Mouse (Mus musculus): ENCODE measurements around the gene Prpsap1.

The Prpsap1 gene

DNA sequence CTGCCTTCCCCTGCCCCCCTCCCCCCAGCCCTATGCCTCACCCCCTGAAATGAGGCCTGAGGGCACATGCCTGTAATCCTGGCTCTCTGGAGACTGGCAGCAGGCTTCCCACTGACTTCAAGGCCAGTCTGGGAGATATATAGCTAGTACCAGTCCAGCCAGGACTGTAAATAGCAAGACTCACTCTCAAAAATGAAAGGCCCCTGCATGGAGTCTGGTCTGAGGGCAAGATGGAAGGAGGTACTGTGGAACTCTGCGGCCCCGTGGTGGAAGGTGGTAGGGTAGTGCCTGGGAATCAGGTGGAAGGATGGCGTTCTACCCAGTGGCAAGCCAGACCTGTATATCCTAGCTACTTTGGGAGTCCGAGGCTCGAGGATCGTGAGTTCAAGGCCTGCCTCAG, 50.1 kb downstream of the Prpsap1 start:
- no peak for DNase-seq (ENCODE audit: low spot score in 2 of 2)

DNA sequence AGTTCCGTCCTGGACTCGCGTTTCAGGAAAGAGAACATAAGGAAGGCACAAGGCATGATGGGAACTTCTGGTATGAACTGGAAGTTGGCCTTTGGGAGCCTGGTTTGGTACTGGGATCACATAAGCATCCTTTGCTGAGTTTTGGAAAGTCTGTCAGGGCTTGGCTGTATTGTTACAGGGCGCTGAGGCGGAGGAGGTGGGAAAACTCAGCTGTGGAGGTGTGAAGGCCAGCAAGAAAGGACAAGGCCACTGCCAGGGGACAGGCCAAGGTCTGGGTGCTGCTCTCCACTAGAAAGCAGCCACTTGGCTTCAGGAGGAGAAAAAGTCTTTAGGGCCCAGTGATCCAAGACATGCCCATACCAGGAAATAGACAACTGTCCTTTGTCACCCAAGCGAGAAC, 50.7 kb downstream of the Prpsap1 start:
- no peak for DNase-seq (ENCODE audit: low spot score in 2 of 2)

DNA sequence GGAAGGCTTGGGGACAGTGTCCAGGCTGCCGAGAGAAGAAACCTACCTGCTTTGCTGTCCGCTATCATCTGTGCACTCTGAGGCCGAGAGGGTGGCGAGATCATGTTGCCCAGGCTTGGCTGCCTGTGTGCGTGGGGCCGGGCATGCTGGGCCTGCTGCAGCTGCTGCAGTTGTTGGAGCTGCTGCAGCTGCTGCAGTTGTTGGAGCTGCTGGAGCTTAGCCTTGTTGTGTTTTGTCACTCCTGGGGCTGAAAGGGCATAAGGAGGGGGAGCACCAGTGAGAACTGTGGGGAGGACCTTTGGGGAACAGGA, 51.2 kb downstream of the Prpsap1 start:
- DNase-seq (ENCODE audit: low spot score in 2 of 2), result no peak

DNA sequence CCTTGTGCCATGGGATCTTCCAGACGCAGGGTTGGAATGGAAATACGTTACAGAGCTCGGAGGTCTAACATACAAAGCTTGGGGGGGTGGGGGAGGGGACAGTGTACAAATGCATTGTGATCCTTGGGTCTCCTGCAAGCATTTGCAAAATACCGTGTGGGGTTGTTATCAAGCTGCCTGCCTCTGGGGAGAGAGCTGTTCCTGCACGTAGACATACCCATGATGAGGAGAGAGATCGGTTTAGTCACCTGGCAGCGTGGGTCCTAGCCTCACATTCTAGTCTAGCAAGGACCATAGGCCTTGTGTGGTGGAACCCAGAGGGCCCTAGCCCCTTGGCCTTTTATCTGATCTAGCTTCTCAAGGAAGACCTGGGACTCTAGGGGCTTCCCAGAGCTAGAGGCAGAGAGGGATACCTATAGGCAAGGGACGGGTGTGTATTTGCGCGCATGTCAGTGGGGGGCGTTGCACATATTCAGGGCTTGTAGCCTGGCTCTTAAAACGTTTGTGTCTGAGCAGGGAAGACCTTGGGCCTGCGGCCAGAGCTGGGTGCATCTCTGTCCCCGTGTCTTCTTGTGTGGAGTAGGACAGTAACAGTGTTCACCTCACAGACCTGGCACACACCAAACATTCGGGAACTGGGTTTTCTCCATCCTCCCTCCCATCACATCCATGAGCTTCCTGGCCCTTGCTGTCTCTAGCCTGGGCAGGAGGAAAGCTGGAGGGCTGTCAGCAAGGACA, 51.7 kb downstream of the Prpsap1 start:
- no peak for DNase-seq (ENCODE audit: low spot score in 2 of 2)

DNA sequence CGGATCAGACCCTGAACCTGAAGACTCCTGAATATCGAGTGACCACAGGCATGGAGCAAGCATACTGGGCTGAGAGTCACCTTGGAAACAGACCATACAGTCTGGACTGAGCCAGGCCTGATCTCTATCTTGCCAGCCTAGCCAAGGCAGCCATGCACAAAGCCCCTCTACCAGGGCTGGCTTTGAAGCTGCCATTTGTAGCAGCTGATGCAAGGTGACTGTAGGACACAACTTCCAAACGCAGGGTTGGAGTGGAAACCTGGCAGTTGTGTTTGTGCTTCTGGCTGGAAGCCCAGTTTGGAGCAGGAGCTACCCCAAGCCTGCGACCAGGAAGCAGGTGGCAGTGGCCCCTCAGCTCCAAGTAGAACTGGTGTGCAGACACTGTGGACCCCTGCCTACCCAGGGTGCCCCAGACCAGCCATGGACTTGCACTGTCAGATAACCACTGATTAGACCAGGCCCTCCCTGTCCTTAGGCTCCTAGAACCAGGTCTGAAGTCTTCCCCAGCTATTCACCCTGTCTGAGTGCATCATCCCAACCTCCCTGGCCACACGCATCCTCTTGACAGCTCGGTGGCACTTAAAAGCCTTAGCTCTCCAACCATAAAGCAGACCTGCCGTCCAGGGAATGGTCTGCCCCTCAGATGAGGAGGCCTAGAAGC, 53.5 kb downstream of the Prpsap1 start:
- DNase-seq (ENCODE audit: low spot score in 2 of 2), result no peak

DNA sequence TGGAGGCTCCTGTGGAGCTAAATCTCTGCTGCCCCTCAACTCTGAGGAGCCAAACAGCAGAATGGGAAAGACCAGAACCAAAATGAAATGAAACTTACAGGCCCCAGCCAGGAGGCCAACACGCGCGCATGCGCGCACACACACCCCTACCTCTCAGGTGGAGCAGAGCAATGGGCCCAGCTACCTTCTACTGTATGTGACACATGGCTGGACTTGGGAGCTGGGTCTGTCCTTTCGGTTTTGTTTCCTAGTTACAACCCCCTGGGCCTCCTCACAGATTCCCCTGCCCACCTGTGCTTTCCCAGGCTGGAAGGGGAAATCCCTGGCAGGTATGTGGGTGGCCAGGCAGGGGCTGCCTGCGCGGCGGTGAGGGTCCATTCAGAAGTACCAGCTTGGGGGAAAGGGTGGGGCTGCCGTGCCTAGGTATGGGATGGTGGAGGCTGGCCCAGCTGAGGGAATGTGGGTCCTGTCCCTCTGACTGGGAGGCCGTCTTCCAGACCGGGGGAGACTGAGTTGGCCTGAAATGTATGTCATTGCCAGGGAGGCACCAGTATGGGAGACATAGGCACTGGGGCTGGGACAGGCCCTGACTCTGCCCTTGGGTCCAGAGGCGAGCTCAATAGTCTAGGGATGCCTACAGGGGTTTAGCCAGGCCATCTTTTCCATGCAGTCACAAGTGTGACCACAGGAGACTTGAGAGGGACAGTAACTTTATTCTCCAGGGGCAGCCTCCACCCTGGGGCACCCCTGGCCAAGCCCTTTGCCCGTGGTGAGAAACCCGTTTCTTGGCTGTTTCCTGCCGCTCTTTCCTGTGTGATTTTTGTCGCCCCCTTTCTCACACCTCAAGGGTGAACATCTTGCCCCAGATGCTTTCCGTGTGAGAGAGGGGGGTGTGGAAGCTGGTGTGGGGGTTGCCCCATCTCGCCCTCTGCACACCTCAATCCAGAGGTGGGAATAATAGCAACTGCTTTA, 54.4 kb downstream of the Prpsap1 start:
- no peak for DNase-seq (ENCODE audit: low spot score in 2 of 2)

DNA sequence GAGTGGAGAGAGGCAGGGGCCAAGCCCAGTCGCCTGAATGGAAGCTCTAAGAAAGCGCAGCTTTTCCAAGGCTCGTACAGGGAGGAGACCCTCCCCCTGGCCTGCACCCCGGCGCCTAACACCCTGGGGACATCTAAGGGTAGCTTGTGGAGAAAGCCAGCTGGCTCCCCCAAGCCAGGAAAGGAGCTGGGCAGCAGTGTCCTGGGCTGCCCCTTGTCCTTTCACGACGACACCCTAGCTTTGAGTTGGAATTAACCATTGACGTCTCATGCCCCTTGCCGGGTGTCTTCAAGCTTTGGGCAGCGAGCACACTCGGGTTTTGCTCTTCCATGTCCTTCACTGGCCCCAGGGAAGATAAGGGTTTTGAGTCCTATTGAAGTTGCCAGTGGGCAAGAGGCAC, 56.5 kb downstream of the Prpsap1 start:
- no peak for DNase-seq (ENCODE audit: low spot score in 2 of 2)

DNA sequence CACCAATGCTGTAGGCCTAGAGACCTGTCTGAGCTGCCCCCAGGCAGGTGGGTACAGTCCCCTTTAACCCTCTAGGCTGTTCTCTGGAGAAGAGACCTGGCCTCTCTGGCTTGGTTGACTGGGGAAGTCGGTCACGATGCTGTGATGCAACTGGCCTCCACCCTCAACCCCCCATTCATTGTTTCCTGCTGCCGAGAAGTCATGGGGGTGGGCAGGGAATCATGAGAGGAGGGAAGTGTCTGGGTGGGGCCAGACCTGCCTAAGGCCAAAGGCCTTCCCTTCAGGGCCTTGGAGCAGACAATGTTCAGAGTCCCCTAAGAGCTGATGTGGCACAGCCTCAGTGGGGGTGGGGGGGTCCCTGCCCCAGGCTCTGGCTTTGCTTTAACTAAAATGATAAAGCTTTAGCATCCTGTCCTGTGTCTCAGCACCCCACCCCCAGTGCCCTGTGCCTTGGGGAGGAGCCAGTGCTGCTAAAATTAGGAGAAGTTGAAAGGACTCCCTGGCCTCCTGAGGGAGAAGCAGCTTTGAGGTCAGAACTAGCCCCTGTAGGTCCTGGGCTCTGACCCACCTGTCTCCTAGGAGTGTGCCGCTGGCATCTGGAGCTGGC, 57.2 kb downstream of the Prpsap1 start:
- DNase-seq (ENCODE audit: low spot score in 2 of 2), result no peak

DNA sequence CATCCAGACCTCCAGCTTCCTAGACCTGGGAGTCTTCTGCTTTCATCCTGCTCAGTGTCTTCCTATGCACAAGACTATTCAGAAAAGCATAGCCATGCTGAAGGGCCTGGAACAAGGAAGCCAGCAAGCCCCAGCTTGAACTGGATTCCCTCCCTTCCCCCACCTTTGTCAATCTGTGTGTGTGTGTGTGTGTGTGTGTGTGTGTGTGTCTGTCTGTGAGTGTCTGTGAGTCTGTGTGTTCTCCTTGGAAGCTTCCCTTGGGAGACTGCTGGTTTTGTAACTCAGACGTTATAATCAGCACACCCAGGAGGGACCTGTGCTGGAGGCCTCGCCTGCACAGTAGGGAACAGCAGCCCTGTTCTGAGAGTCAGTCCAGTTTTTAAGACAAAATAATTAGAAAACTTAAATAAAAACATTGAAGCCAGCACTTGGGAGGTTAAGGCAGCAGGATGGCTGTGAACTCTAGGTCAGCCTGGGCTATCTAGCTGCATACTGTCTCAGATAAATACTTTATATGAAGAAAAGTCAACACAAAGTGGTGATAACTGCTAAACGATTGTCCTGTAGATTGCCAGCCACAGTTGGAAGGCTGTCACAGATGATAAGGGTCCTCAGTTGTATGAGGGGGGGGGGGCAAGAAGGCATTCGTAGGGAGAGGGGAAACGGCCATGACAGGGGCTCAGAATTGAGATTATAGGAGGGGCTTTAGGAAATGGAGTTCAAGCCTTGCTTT, 57.8 kb downstream of the Prpsap1 start:
- no peak for DNase-seq (ENCODE audit: low spot score in 2 of 2)

DNA sequence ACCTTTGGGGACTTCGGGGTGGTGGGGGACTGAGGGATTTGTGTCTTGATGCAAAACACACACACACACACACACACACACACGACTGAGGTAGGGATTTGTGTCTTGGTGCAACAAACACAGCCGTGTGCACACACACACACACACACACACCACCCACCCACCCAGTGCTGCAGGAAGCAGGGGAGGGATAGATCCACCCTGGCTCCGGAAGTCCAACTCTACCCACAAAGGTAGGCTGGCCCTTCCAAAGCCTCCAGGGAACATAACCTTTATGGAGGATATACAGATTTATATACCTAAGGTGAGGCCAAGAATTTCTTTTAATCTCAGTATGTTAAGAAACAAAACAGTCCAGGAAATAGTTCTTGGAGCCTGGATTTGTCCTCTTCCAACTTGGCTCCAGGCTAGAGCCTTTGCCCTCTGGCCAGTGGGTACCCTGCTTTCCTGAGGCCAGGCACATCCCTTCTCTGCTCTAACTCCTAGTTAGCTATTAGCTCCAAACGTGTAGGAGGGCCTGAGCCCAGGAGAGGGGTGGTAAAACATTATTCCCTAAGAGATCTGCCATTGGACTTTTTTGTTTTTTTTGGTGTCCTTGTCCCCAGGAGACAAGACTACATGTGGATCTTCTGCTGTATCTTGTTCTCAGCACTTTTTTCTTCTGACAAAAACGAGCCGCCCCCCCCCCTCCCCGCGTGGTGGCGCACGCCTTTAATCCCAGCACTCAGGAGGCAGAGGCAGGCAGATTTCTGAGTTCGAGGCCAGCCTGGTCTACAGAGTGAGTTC, 58.8 kb downstream of the Prpsap1 start:
- no peak for DNase-seq (ENCODE audit: low spot score in 2 of 2)

DNA sequence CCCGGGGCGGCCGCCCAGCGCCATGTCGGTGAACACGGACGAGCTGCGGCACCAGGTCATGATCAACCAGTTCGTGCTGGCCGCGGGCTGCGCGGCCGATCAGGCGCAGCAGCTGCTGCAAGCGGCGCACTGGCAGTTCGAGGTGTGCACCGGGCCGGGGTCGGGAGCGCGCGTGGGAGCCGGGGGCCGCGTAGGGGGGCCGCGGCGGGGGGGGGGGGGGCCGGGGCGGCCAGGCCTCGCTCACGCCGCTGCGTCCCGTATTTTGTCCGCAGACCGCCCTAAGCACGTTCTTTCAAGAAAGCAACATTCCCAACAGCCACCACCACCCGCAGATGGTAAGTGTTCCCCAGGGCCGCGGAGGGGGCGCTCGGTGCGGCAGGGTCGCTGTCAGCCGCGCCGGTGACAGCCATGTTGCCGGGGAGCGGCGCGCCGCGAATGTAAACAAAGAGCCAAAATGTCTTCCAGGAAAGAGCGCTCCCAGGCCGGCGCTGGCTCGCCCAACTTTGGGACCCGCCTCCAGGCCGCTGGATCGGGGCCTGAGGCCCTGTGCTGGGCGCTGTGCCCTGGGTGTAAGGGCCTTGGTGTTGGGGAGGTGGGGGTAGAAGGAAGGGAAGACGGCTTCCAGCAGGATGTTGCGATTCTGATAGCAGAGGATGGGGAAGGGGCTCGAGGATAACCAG, 59.6 kb downstream of the Prpsap1 start:
- peak; percentile 53 to 63 for DNase-seq (ENCODE audit: low spot score in 2 of 2)

DNA sequence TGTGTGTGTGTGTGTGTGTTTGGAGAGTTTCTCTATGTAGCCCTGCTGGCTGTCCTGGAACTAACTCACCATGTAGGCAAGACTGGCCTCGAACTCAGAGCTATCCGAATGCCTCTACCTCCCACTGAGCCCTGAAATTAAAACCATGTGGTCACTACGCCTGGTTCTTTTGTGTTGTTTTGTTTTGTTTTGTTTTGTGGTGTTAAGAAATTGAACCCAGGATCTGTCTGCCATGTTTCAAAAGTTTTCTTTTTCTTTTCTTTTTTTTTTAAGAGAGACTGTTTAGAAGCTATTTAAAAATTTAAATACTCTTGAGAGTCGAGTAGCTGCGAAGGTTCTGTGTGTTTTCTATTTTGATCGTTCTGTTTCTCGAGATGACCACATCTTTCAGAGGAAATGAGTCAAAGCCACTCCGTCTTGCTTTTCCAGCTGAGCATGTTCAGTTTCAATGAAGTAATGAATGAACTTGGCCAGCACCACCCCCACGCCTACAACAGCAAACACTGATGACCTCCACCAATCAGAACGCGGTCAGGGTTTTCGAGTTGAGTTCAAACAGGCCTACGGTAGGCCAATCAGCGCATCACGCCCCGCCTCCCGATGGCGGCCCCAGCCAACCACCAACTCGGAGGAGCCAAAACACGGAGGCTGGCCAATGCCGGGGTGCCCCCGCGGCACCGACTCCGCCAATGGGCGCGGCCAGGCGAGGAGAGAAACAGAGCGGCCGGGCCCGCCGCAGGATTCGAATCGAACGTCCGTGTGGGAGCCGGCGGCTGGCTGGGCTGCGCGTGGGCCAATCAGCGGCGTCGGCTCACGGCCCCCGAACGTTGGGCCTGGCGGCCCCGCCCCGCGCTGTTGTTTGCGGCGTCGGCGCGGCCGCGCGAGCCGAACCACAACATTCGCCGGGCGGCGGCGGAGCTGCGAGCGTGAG, 60.4 kb downstream of the Prpsap1 start, which contains the start of gene Ubald2:
TSS of gene Ubald2 (plus strand) at position 739 of the 931 bp plus-strand sequence.
- peak; percentile 99 for DNase-seq (ENCODE audit: low spot score in 2 of 2)

DNA sequence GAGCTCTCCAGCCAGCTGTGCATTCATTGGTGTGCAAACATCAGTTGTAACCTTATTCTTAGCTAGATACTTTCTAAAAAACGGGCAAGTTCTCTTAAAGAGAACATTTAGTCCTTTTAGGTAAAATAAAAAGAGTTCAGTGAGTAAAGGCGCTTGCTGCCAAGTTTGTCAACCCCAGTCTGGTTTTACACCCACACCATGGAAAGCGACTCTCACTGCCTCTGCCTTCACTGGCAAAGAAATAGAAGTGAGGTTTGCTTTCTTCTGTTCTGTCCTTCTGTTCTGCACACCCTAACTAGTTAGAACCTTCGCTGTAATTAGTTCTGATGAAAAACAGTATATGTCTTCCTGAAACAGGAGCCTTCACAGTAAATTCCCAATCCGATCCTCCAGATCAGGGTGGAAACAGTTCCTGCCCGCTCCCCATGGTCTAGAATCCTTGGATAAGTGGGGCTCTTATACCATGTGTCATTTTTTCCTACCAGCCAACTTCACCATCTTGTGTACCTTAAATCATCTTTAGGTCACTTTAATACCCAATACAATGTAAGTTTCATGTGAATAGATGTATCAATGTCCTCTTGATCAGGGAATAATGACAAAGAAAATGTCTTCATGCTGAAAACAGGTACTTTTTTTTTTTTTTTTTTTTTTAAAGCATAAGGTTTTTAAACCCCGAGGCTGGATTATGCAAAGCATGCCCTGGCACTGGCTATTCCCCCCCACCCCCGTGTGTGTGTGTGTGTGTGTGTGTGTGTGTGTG, 61.2 kb downstream of the Prpsap1 start:
- no peak for DNase-seq (ENCODE audit: low spot score in 2 of 2)

DNA sequence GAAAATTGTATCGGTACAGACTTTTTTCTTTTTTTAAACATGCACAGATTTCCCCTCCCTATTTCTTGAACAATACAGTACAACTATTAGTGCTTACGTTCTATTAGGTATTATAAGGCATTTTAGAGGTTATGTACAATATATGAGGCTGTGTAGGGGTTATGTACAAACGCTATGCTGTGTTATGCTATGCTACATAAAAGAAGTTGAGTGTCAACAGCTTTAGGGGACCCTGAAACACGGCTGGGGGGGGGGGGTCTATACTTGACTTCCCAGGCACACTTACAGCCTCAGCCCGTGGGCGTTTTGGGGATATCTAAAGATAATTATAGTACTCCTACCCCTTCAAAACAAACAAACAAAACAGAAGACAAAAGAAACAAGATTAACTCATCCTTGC, 61.9 kb downstream of the Prpsap1 start:
- no peak for DNase-seq (ENCODE audit: low spot score in 2 of 2)

DNA sequence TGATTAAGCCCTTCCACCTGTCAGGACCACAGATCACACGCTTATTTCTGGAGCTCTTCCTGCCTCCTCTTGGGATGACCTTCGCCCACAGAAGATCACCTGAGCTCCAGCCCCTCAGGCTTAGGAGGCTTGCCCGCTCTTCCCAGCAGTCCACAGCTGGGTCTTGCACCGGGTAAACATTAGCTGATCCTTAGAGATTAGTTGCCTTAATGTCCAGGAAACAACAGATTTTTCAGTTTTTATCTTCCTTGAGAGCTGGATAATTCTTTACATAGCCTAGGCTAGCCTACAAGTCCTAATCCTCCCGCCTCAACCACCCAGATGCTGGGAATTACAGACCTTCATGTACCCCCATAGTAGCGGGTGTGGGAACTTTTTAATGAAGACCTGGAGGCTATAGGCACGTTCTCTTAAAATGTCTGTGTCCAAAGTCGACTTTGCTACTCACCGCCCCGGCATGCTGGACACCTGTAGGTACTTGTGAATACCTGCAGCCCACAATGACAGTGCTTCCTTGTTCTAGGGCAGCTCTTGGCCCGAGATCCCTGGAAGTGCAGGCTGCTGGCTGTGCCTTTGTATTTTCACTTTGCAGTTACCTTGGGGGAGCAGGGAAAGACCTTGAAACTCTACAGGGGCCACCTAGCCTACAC, 62.4 kb downstream of the Prpsap1 start:
- DNase-seq (ENCODE audit: low spot score in 2 of 2), result no peak

DNA sequence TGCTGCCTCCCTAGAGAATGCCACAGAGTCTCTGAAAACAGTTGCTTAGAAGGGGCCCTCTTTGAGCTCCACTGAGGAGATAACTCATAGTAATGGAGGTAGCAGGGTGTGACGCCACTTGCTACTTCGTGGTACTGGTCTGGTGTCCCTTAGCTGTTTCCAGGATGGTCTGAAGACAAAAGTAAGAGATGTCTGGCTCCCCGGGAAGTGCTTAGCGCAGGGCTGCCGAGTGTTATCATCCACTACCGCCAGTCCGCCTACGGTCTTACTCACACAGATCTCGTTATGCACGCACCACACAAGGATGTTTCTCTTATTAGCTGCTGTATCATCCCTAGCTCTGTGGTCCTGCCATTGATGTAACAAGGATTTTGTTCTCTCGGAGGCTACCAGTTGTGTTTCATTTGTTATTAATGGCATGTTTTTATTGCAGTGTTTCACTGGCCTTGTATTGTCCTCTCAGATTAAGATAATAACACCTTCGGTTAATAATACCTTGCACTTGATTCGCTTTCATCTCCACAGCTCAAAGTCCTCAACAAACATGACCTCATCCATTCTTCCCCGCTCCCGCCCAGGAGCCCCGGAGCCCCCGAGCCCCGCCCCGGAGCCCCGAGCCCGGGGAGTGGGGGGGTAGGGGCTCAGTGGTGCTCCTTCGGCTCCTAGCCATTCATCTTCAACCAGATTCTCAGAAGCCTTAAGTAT, 63.1 kb downstream of the Prpsap1 start:
- DNase-seq (ENCODE audit: low spot score in 2 of 2), result no peak

All from frontal cortex, postnatal 10 days (tissue).